Mouse (Mus musculus) kidney, embryonic 16.5 days (tissue): ENCODE results near the gene Scd3. TPM values are rescaled to one million over a fixed set of nuclear protein-coding genes. Genes with fewer than 3 reads are reported as not detected.
"Not testable (repeated sequence)": the region's sequence is repeated elsewhere in the genome, so short reads cannot be mapped to it uniquely, and the experiment has no call there.

Experiments
- ATAC-seq: fragments of 200-750 bp; cut with Nextera tagmentation; 2 replicates; pipeline ENCODE4 v1.8.0; 2017; ENCODE audit warnings: moderate TSS enrichment; ENCODE audit not compliant: low FRiP score, low TSS enrichment
- H3K27ac ChIP-seq: fragments of 300-500 bp; sonication (generic); 2 replicates; pipeline ENCODE4 v1.5.1; 2014; ENCODE audit warnings: low read length
- H3K27me3 ChIP-seq: fragments of 300-500 bp; sonication (generic); 2 replicates; pipeline ENCODE4 v1.6.1; 2014; ENCODE audit warnings: low read length, control low read depth, mixed read lengths; ENCODE audit not compliant: insufficient read depth
- H3K36me3 ChIP-seq: fragments of 300-500 bp; sonication (generic); 2 replicates; pipeline ENCODE4 v1.6.1; 2014; ENCODE audit warnings: low read length, control low read depth, mixed read lengths; ENCODE audit not compliant: insufficient read depth
- H3K4me1 ChIP-seq: fragments of 300-500 bp; sonication (generic); 2 replicates; pipeline ENCODE4 v1.6.1; 2014; ENCODE audit warnings: low read length, control low read depth, mixed read lengths; ENCODE audit not compliant: insufficient read depth
- H3K4me2 ChIP-seq: fragments of 300-500 bp; sonication (generic); replicated peaks from 2 replicates; pipeline ENCODE4 v1.6.1; 2014; ENCODE audit warnings: low read depth, low read length
- H3K4me3 ChIP-seq: fragments of 300-500 bp; sonication (generic); 2 replicates; pipeline ENCODE4 v1.5.1; 2014; ENCODE audit warnings: mild to moderate bottlenecking, low read length
- H3K9ac ChIP-seq: fragments of 300-500 bp; sonication (generic); replicated peaks from 2 replicates; pipeline ENCODE4 v1.6.1; 2014; ENCODE audit warnings: low read length
- H3K9me3 ChIP-seq: fragments of 300-500 bp; sonication (generic); 2 replicates; pipeline ENCODE4 v1.6.1; 2016; ENCODE audit warnings: low read length, control low read depth
- WGBS: fragments of 180-500 bp; shearing (Covaris S2); extraction: QIAGEN DNeasy Blood & Tissue Kit; methylation state at CpG from one replicate; pipeline ENCODE4 v1.1.7; 2014; 5-methylcytosine and 5-hydroxymethylcytosine counted together
- polyA plus RNA-seq: library from polyadenylated mRNA; unstranded; fragments of >200 nt; fragmentation: Nextera tagmentation; extraction: Ambion mirVana; gene quantifications from 2 replicates; pipeline ENCODE4 v1.2.1, GENCODE M21; 2015

The Scd3 gene
- polyA plus RNA-seq, 1 experiment from 2014 or later: 0.60 TPM

DNA sequence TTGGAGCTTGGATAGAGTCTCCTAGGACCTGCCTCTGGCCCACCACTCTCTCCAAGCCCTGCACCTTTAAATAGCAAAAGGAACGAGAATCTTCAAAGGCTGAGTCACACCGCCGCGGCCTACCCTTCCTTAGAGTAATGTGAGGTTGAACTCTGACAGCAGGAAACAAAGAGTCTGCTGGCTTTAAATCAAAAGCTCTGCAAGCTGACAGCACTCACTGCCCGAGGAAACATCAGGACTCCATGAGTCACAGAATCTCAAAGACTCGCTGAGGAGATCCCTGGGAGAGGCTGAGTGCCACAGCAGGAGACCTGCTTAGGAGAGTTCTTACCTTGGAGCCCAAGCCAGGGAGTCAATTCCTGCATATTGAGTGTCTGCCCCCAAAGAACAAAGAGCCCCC, 77.7 kb downstream of the Scd3 start:
- H3K36me3 ChIP-seq: no peaks in the 10 kb centered on the region
- peak overlapping the region; percentile 45; the same call in 1 of the 2 replicates for H3K9ac ChIP-seq
- no peak for ATAC-seq
- no peaks in the 10 kb centered on the region for H3K27me3 ChIP-seq
- H3K27ac ChIP-seq: peak overlapping the region; percentile 85
- WGBS: 5% methylated on average over 6 of the region's 6 CpGs
- H3K4me2 ChIP-seq: no peak overlapping the region
- no peak overlapping the region for H3K4me3 ChIP-seq
- no peaks in the 10 kb centered on the region for H3K9me3 ChIP-seq
- H3K4me1 ChIP-seq: peaks cover 47% of the 10 kb centered on the region

DNA sequence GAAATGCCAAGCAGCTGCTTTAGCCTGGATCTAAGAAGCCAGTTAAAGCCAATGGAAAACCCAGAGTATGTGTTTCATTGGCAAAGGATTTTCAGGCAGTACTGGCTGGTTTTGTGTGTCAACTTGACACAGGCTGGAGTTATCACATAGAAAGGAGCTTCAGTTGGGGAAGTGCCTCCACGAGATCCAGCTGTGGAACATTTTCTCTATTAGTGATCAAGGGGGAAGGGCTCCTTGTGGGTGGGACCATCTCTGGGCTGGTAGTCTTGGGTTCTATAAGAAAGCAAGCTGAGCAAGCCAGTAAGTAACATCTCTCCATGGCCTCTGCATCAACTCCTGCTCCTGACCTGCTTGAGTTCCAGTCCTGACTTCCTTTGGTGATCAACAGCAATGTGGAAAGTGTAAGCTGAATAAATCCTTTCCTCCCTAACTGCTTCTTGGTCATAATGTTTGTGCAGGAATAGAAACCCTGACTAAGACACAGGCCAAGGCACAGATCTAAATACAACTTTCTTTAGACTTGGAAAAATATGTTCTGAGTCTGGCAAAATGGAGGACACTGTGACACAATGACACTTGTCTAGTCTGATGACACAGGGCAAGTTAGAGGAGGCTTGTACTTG, 78.9 kb downstream of the Scd3 start:
- not testable (repeated sequence) for H3K9ac ChIP-seq, H3K4me3 ChIP-seq, H3K4me2 ChIP-seq, ATAC-seq, H3K27me3 ChIP-seq, H3K9me3 ChIP-seq, H3K36me3 ChIP-seq
- Histone ChIP-seq H3K27ac (peak overlapping the region; percentile 44; the same call in 1 of the 2 replicates), H3K4me1 (peaks cover 53% of the 10 kb centered on the region)
- WGBS: 40% methylated on average over 1 of the region's 1 CpGs

- no peak overlapping the region for H3K4me3 ChIP-seq
- H3K4me2 ChIP-seq: no peak overlapping the region
- WGBS: 31% methylated on average over 9 of the region's 9 CpGs
- H3K9me3 ChIP-seq: no peaks in the 10 kb centered on the region
- H3K27ac ChIP-seq: peak overlapping the region; percentile 97
- no peaks in the 10 kb centered on the region for H3K36me3 ChIP-seq
- H3K4me1 ChIP-seq: peaks cover 56% of the 10 kb centered on the region
- no peak overlapping the region for H3K9ac ChIP-seq
- ATAC-seq: no peak
- no peaks in the 10 kb centered on the region for H3K27me3 ChIP-seq
These were observed 79.6 kb downstream of the Scd3 start for GRCm38 (mm10) chr19:44282534-44283156.

GRCm38 (mm10) chr19:44283157-44284024, 80.3 kb downstream of the Scd3 start:
- Histone ChIP-seq H3K36me3 (no peaks in the 10 kb centered on the region), H3K27me3 (no peaks in the 10 kb centered on the region), H3K9ac (peak overlapping the region; percentile 72), H3K9me3 (no peaks in the 10 kb centered on the region), H3K27ac (peak overlapping the region; percentile 97), H3K4me2 (peak overlapping the region; percentile 78), H3K4me3 (peak overlapping the region; percentile 48), H3K4me1 (peaks cover 57% of the 10 kb centered on the region)
- WGBS: 23% methylated on average over 15 of the region's 15 CpGs
- ATAC-seq: no peak

GRCm38 (mm10) chr19:44284025-44284695, 81.1 kb downstream of the Scd3 start:
- Histone ChIP-seq H3K4me2 (peak overlapping the region; percentile 78), H3K4me3 (peak overlapping the region; percentile 48), H3K9ac (peak overlapping the region; percentile 72), H3K9me3 (no peaks in the 10 kb centered on the region), H3K4me1 (peaks cover 57% of the 10 kb centered on the region), H3K27me3 (no peaks in the 10 kb centered on the region), H3K27ac (peak overlapping the region; percentile 97), H3K36me3 (no peaks in the 10 kb centered on the region)
- under 1% methylated on average over 37 of the region's 38 CpGs for WGBS
- ATAC-seq: peak; percentile 99

- H3K9me3 ChIP-seq: no peaks in the 10 kb centered on the region
- H3K4me1 ChIP-seq: peaks cover 55% of the 10 kb centered on the region
- peak overlapping the region; percentile 78 for H3K4me2 ChIP-seq
- no peaks in the 10 kb centered on the region for H3K27me3 ChIP-seq
- peak overlapping the region; percentile 97 for H3K27ac ChIP-seq
- WGBS: 2% methylated on average over 11 of the region's 11 CpGs
- H3K36me3 ChIP-seq: no peaks in the 10 kb centered on the region
- peak overlapping the region; percentile 72 for H3K9ac ChIP-seq
- peak overlapping the region; percentile 48 for H3K4me3 ChIP-seq
- peak; percentile 68 for ATAC-seq
These were observed 81.7 kb downstream of the Scd3 start for GRCm38 (mm10) chr19:44284723-44285122.

GRCm38 (mm10) chr19:44285554-44285953, 82.5 kb downstream of the Scd3 start:
- Histone ChIP-seq H3K9ac (no peak overlapping the region), H3K27me3 (no peaks in the 10 kb centered on the region), H3K4me3 (no peak overlapping the region), H3K4me2 (no peak overlapping the region), H3K36me3 (no peaks in the 10 kb centered on the region), H3K4me1 (peaks cover 54% of the 10 kb centered on the region), H3K9me3 (no peaks in the 10 kb centered on the region), H3K27ac (no peak overlapping the region)
- WGBS: 83% methylated on average over 8 of the region's 8 CpGs
- no peak for ATAC-seq

GRCm38 (mm10) chr19:44286109-44286508, 83.0 kb downstream of the Scd3 start:
- no peak overlapping the region for H3K27ac ChIP-seq
- H3K4me1 ChIP-seq: peaks cover 49% of the 10 kb centered on the region
- no peaks in the 10 kb centered on the region for H3K36me3 ChIP-seq

DNA sequence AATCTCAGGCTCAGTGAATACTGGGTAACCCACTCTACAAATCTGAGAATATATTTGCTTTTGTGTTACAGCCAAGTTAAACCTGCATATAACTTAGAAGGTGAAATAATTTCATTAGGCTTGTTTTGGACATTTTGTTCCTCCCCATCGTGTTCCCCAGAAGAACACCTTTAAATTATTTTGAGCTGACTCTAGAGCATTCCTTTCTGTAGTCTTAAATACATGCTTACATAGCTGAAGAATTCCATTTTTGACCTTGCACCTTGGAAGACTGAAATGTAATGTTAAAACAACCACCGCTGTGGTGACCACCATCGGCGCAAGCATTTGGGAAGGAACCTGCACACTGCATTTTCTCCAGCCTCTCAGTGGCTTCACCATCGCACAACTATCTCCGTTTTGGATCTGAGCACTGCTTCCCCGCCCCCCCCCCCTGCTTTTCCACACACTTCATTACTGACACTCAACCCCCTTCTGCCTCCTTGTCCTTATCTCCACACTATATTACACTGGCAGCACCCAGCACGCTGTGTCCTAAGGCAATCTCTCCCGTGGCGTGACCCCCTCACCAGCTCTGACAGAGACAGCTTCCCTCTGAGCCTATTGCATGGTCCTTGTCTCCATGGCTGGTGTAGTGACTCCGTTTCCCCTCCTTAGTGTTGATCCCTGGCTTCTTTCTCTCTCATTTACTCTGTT, 84.5 kb downstream of the Scd3 start:
- no peaks in the 10 kb centered on the region for H3K27me3 ChIP-seq
- WGBS: 71% methylated on average over 11 of the region's 11 CpGs
- H3K4me2 ChIP-seq: no peak overlapping the region
- no peak for ATAC-seq
- H3K27ac ChIP-seq: no peak overlapping the region
- peaks cover 45% of the 10 kb centered on the region for H3K4me1 ChIP-seq
- H3K4me3 ChIP-seq: no peak overlapping the region
- H3K9me3 ChIP-seq: no peaks in the 10 kb centered on the region
- H3K9ac ChIP-seq: no peak overlapping the region
- no peaks in the 10 kb centered on the region for H3K36me3 ChIP-seq

More at GRCm38 (mm10) chr19:44286109-44286508, 83.0 kb downstream of the Scd3 start:
- Histone ChIP-seq H3K4me2 (no peak overlapping the region), H3K4me3 (no peak overlapping the region), H3K27me3 (no peaks in the 10 kb centered on the region), H3K9ac (no peak overlapping the region), H3K9me3 (no peaks in the 10 kb centered on the region)
- 52% methylated on average over 2 of the region's 2 CpGs for WGBS
- no peak for ATAC-seq
